Mouse (Mus musculus): ENCODE measurements at regions not wholly inside any gene's neighbourhood (a gene's known extent, or its start where the extent isn't known, plus 50 kb on each side); places are given as distances from the start of the nearest gene placed in this dataset.
"Not testable (repeated sequence)": the region's sequence is repeated elsewhere in the genome, so short reads cannot be mapped to it uniquely, and the experiment has no call there.

DNA sequence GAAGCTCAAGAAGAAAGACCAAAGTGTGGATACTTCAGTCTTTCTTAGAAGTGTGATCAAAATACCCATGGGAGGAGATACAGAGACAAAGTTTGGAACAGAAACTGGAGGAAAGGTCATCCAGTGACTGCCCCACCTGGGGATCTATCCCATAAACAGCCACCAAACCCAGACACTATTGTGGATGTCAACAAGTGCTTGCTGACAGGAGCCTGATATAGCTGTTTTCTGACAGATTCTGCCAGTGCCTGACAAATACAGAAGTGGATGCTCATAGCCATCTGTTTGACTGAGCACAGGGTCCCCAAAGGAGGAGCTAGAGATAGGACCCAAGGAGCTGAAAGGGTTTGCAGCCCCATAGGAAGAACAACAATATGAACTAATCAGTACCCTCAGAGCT lies 252.5 kb downstream of the Prr30 start:
- H3K9me3 ChIP-seq (replicated peaks; ENCODE audit: low read length); H3K27ac ChIP-seq (ENCODE audit: insufficient read depth, low read depth); H3K27me3 ChIP-seq (replicated peaks); H3K79me2 ChIP-seq (replicated peaks; ENCODE audit: control insufficient read depth, extremely low read depth, insufficient read depth, poor library complexity, severe bottlenecking); H3K4me3 ChIP-seq (replicated peaks in 1 of 3; ENCODE audit: low read depth in 2 of 3, low read length in 2 of 3, poor library complexity in 1 of 3); H3K36me3 ChIP-seq (replicated peaks in 1 of 2; ENCODE audit: control insufficient read depth in 1 of 2, insufficient read depth in 1 of 2, low read length in 1 of 2); dilution Hi-C loops (cut with MboI; ENCODE audit: extremely low pct_ligation_motif_present, extremely low pct_unique_long_range_greater_than_20kb, low sequenced_read_pairs); H3K9ac ChIP-seq (ENCODE audit: insufficient read depth, low read depth); DNase-seq (ENCODE audit: extremely low read depth); H3K4me1 ChIP-seq (ENCODE audit: control insufficient read depth in 1 of 2, insufficient read depth in 2 of 2); in situ Hi-C loops (cut with MboI; ENCODE audit: low pct_ligation_motif_present, low pct_unique_long_range_greater_than_20kb, low sequenced_read_pairs); H3K4me2 ChIP-seq (ENCODE audit: insufficient read depth, low read depth, poor library complexity, severe bottlenecking): not testable (repeated sequence)

DNA sequence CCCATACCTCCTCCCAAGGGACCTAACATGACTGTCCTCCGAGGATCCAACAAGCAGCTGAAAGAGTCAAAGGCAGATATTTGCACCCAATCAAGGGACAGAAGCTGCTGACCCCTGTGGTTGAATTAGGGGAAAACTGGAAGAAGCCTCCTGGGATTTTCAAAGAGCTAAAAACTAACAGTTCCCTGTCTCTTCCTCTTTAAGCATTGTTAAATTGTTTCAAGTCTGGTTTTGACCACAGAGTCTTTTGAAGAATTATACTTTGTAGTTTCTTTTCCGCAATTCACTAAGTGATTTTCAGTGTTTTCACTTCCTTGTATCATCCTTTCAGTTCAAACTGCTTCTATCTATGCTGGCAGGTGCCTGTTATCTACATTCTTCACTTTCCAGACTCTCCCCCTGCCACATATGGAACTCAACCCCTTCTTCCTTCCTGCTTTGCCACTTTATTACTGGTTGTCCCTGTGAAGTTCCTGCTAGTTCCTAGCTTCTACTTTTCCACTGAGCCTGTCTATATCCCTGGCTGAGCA lies 262.7 kb downstream of the Prr30 start:
- Histone ChIP-seq H3K4me1 (ENCODE audit: control insufficient read depth in 1 of 2, insufficient read depth in 2 of 2) (peaks cover 0 to 18% of the 10 kb centered on the region in 2 experiments; a peak in 2 of 4 replicates), H3K27ac (ENCODE audit: insufficient read depth, low read depth) (no peak overlapping the region), H3K9me3 (replicated peaks; ENCODE audit: low read length) (no peaks in the 10 kb centered on the region), H3K4me3 (replicated peaks in 1 of 3; ENCODE audit: low read depth in 2 of 3, low read length in 2 of 3, poor library complexity in 1 of 3) (no peak overlapping the region), H3K36me3 (replicated peaks in 1 of 2; ENCODE audit: control insufficient read depth in 1 of 2, insufficient read depth in 1 of 2, low read length in 1 of 2) (no peaks in the 10 kb centered on the region), H3K4me2 (ENCODE audit: insufficient read depth, low read depth, poor library complexity, severe bottlenecking) (peak overlapping the region; percentile 44; the same call in 1 of the 2 replicates), H3K9ac (ENCODE audit: insufficient read depth, low read depth) (no peak overlapping the region), H3K79me2 (replicated peaks; ENCODE audit: control insufficient read depth, extremely low read depth, insufficient read depth, poor library complexity, severe bottlenecking) (no peaks in the 10 kb centered on the region), H3K27me3 (replicated peaks) (no peaks in the 10 kb centered on the region)
- dilution Hi-C loops (cut with MboI; ENCODE audit: extremely low pct_ligation_motif_present, extremely low pct_unique_long_range_greater_than_20kb, low sequenced_read_pairs): no loop called here
- in situ Hi-C loops (cut with MboI; ENCODE audit: low pct_ligation_motif_present, low pct_unique_long_range_greater_than_20kb, low sequenced_read_pairs): no loop called here
- TF ChIP-seq MAFK (IDR thresholded peaks at IDR 0.05; ENCODE audit: insufficient replicate concordance, low read length) (peak; percentile 56), BHLHE40 (IDR thresholded peaks at IDR 0.05; ENCODE audit: low read depth, low read length) (peak; percentile 46; the same call in 1 of the 2 replicates), E2F4 (IDR thresholded peaks at IDR 0.05; ENCODE audit: insufficient replicate concordance, low read depth, low read length) (no peak), HCFC1 (IDR thresholded peaks at IDR 0.05; ENCODE audit: low read depth, low read length) (no peak), EP300 (IDR thresholded peaks at IDR 0.05; ENCODE audit: low read length) (peak; percentile 92), JUN (IDR thresholded peaks at IDR 0.05; ENCODE audit: insufficient read depth, low read depth, low read length) (peak; percentile 17; the same call in 1 of the 2 replicates), KAT2A (IDR thresholded peaks at IDR 0.05; ENCODE audit: insufficient replicate concordance, low read length) (0 out of 2 replicates have a peak, but pooled peaks have one; percentile 11), SMC3 (IDR thresholded peaks at IDR 0.05; ENCODE audit: low read depth, low read length) (no peak), TCF12 (IDR thresholded peaks at IDR 0.05; ENCODE audit: low read depth, low read length) (no peak), POLR2A (IDR thresholded peaks at IDR 0.05; ENCODE audit: low read depth, low read length) (no peak), IRF4 (IDR thresholded peaks at IDR 0.05; ENCODE audit: low read depth, low read length) (peak; percentile 84), RAD21 (IDR thresholded peaks at IDR 0.05; ENCODE audit: low read depth, low read length) (no peak), MAX (IDR thresholded peaks at IDR 0.05; ENCODE audit: low read length) (no peak), TBP (conservative IDR thresholded peaks at IDR 0.05; ENCODE audit: low read depth, low read length) (no peak), GABPA (IDR thresholded peaks at IDR 0.05; ENCODE audit: insufficient replicate concordance, low read depth, low read length) (no peak), CHD2 (IDR thresholded peaks at IDR 0.05; ENCODE audit: low read length) (no peak), MEF2A (IDR thresholded peaks at IDR 0.05; ENCODE audit: borderline replicate concordance, low read depth, low read length) (peak; percentile 55; the same call in 1 of the 2 replicates), MYC (IDR thresholded peaks at IDR 0.05; ENCODE audit: low read depth, low read length) (no peak), ETS1 (conservative IDR thresholded peaks at IDR 0.05; ENCODE audit: low read depth, low read length) (peak; percentile 55), NRF1 (IDR thresholded peaks at IDR 0.05; ENCODE audit: low read depth, low read length) (no peak), RCOR1 (conservative IDR thresholded peaks at IDR 0.05; ENCODE audit: low read depth, low read length) (peak; percentile 68; the same call in 1 of the 2 replicates), CHD1 (IDR thresholded peaks at IDR 0.05; ENCODE audit: low read depth, low read length) (no peak), MAZ (IDR thresholded peaks at IDR 0.05; ENCODE audit: low read depth, low read length) (no peak), USF1 (IDR thresholded peaks at IDR 0.05; ENCODE audit: low read depth, low read length) (no peak)
- DNase-seq (ENCODE audit: extremely low read depth): peak; percentile 77
